Mouse (Mus musculus) kidney, embryonic 16.5 days (tissue): ENCODE measurements around the gene Klk8. TPM values are rescaled to one million over a fixed set of nuclear protein-coding genes. Genes with fewer than 3 reads are reported as not detected.

ENCODE experiments used
- ATAC-seq: fragments of 200-750 bp; cut with Nextera tagmentation; 2 replicates; pipeline ENCODE4 v1.8.0; 2017; ENCODE audit warnings: moderate TSS enrichment; ENCODE audit not compliant: low FRiP score, low TSS enrichment
- H3K27ac ChIP-seq: fragments of 300-500 bp; sonication (generic); 2 replicates; pipeline ENCODE4 v1.5.1; 2014; ENCODE audit warnings: low read length
- H3K27me3 ChIP-seq: fragments of 300-500 bp; sonication (generic); 2 replicates; pipeline ENCODE4 v1.6.1; 2014; ENCODE audit warnings: low read length, control low read depth, mixed read lengths; ENCODE audit not compliant: insufficient read depth
- H3K36me3 ChIP-seq: fragments of 300-500 bp; sonication (generic); 2 replicates; pipeline ENCODE4 v1.6.1; 2014; ENCODE audit warnings: low read length, control low read depth, mixed read lengths; ENCODE audit not compliant: insufficient read depth
- H3K4me1 ChIP-seq: fragments of 300-500 bp; sonication (generic); 2 replicates; pipeline ENCODE4 v1.6.1; 2014; ENCODE audit warnings: low read length, control low read depth, mixed read lengths; ENCODE audit not compliant: insufficient read depth
- H3K4me2 ChIP-seq: fragments of 300-500 bp; sonication (generic); replicated peaks from 2 replicates; pipeline ENCODE4 v1.6.1; 2014; ENCODE audit warnings: low read depth, low read length
- H3K4me3 ChIP-seq: fragments of 300-500 bp; sonication (generic); 2 replicates; pipeline ENCODE4 v1.5.1; 2014; ENCODE audit warnings: mild to moderate bottlenecking, low read length
- H3K9ac ChIP-seq: fragments of 300-500 bp; sonication (generic); replicated peaks from 2 replicates; pipeline ENCODE4 v1.6.1; 2014; ENCODE audit warnings: low read length
- H3K9me3 ChIP-seq: fragments of 300-500 bp; sonication (generic); 2 replicates; pipeline ENCODE4 v1.6.1; 2016; ENCODE audit warnings: low read length, control low read depth
- WGBS: fragments of 180-500 bp; shearing (Covaris S2); extraction: QIAGEN DNeasy Blood & Tissue Kit; methylation state at CpG from one replicate; pipeline ENCODE4 v1.1.7; 2014; 5-methylcytosine and 5-hydroxymethylcytosine counted together
- polyA plus RNA-seq: library from polyadenylated mRNA; unstranded; fragments of >200 nt; fragmentation: Nextera tagmentation; extraction: Ambion mirVana; gene quantifications from 2 replicates; pipeline ENCODE4 v1.2.1, GENCODE M21; 2015

The Klk8 gene
- 31.2 and 34.4 TPM in 2 replicates for polyA plus RNA-seq

DNA sequence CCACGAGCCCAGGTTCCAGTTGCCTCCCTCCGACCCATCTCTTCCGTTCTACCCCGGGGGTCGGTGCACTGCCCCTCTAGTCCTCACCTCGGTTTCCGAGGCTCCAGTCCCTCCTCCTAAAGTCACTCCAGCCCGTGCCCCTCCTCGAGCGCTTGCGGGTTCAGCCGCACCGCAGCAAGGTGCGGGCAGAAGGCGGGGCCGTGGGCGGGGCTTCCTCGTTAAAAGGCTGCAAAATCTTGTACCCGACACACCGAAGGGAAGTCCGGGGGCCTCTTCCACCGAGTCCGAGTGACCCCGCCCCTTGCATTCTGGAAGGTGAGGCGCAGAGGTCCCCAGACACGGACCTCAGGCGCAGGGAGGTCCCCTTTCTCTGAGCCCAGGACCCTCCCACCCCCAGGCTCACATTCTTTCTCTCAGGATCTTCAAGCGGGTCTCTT, at the start of gene Klk8:
TSS of gene Klk8 (plus strand) at position 245 of the 437 bp plus-strand sequence.
- H3K4me1 ChIP-seq: peaks cover 16% of the 10 kb centered on the region
- H3K27ac ChIP-seq: no peak within 1 kb of the TSS
- H3K36me3 ChIP-seq: no peaks in the 10 kb centered on the region
- no peaks in the 10 kb centered on the region for H3K9me3 ChIP-seq
- H3K9ac ChIP-seq: peak within 1 kb of the TSS; percentile 64
- H3K4me2 ChIP-seq: peak within 1 kb of the TSS; percentile 93
- no peaks in the 10 kb centered on the region for H3K27me3 ChIP-seq
- ATAC-seq: peak; percentile 11
- peak within 1 kb of the TSS; percentile 59 for H3K4me3 ChIP-seq
- WGBS: under 1% methylated on average over 28 of the region's 28 CpGs

GRCm38 (mm10) chr7:43747788-43748187, 49.6 kb upstream of the Klk8 start:
- no peak for ATAC-seq
- Histone ChIP-seq H3K4me1 (no peaks in the 10 kb centered on the region), H3K4me2 (no peak overlapping the region), H3K27ac (no peak overlapping the region), H3K36me3 (no peaks in the 10 kb centered on the region), H3K4me3 (no peak overlapping the region), H3K9me3 (no peaks in the 10 kb centered on the region), H3K9ac (no peak overlapping the region), H3K27me3 (no peaks in the 10 kb centered on the region)
- 68% methylated on average over 1 of the region's 1 CpGs for WGBS

DNA sequence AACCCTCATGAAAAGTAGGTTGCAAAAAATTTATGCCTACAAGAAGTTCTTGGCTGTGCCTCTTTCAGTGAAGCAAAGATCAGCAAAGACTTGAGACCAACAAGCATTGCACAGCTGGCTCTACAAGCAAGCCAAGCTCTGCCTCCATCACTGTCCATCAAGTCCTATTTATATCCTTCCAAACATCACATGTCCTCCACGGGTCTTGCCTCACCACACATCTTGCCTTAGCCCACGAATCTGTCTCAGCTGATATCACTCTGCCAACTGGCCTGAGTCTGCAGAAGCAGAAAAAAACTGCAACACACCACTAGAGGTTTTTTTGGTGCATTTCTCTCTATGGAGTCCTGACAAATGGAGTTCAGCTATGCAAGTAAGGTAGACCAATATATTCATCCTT, 44.6 kb upstream of the Klk8 start:
- no peak for ATAC-seq
- Histone ChIP-seq H3K9ac (no peak overlapping the region), H3K4me1 (no peaks in the 10 kb centered on the region), H3K36me3 (no peaks in the 10 kb centered on the region), H3K9me3 (no peaks in the 10 kb centered on the region), H3K4me3 (no peak overlapping the region), H3K27ac (no peak overlapping the region), H3K27me3 (no peaks in the 10 kb centered on the region), H3K4me2 (no peak overlapping the region)
- 66% methylated on average over 2 of the region's 2 CpGs for WGBS

DNA sequence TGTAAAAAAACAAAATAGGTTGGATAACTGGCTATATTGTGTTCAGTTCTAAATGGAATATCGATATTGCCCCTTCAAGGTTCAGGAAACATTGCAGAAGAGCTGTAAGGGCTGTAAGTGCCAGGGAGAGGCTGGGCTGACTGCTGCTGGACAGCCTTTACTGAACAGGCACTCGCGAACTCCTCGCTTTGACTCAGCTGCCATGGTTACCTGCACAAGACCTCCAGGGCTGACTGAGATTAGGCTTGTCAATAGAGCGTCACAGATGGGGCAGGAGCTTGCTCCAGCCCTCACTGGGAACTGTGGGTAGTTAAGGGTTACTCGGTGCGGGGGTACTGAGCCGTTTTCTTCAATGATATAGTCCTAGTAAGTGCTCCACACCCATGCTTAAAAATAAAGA, 30.9 kb upstream of the Klk8 start:
- Histone ChIP-seq H3K4me1 (no peaks in the 10 kb centered on the region), H3K9me3 (no peaks in the 10 kb centered on the region), H3K4me2 (no peak overlapping the region), H3K4me3 (no peak overlapping the region), H3K27me3 (no peaks in the 10 kb centered on the region), H3K9ac (no peak overlapping the region), H3K27ac (no peak overlapping the region), H3K36me3 (no peaks in the 10 kb centered on the region)
- 45% methylated on average over 8 of the region's 8 CpGs for WGBS
- ATAC-seq: no peak

DNA sequence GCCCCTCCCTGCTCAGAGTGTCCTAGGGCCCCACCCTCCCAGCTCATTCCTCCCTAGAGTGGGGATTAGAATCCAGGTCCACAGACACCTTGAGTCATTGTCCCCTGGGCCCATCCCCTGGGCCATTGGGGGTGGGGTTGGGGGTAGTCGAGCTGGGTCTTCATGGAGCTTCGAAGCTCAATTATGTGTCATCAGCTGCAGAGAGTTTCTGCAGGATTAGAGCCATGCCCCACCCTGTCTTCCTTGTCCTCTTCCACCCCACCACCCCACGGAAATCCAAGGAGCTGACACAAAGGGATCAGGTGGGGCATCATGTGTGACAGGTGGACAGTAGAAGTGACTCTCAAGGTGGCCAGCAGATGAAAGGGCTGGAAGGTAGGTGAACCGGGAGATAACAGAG, 28.8 kb upstream of the Klk8 start, which contains the start of gene Klk12:
TSS of gene Klk12 (plus strand) at position 301 of the 400 bp plus-strand sequence.
- Histone ChIP-seq H3K4me2 (no peak within 1 kb of the TSS), H3K36me3 (no peaks in the 10 kb centered on the region), H3K27ac (no peak within 1 kb of the TSS), H3K9me3 (no peaks in the 10 kb centered on the region), H3K27me3 (no peaks in the 10 kb centered on the region), H3K4me3 (no peak within 1 kb of the TSS), H3K9ac (no peak within 1 kb of the TSS), H3K4me1 (no peaks in the 10 kb centered on the region)
- no peak for ATAC-seq
- WGBS: 84% methylated on average over 4 of the region's 4 CpGs

GRCm38 (mm10) chr7:43769636-43770035, 27.7 kb upstream of the Klk8 start:
- 91% methylated on average over 8 of the region's 8 CpGs for WGBS
- ATAC-seq: no peak
- Histone ChIP-seq H3K9ac (no peak overlapping the region), H3K4me3 (no peak overlapping the region), H3K4me2 (no peak overlapping the region), H3K9me3 (no peaks in the 10 kb centered on the region), H3K4me1 (no peaks in the 10 kb centered on the region), H3K36me3 (no peaks in the 10 kb centered on the region), H3K27me3 (no peaks in the 10 kb centered on the region), H3K27ac (no peak overlapping the region)

- no peaks in the 10 kb centered on the region for H3K27me3 ChIP-seq
- 91% methylated on average over 10 of the region's 10 CpGs for WGBS
- H3K4me2 ChIP-seq: no peak overlapping the region
- no peak overlapping the region for H3K27ac ChIP-seq
- ATAC-seq: no peak
- no peaks in the 10 kb centered on the region for H3K9me3 ChIP-seq
- no peaks in the 10 kb centered on the region for H3K4me1 ChIP-seq
- no peak overlapping the region for H3K9ac ChIP-seq
- no peaks in the 10 kb centered on the region for H3K36me3 ChIP-seq
- H3K4me3 ChIP-seq: no peak overlapping the region
Observed at GRCm38 (mm10) chr7:43770701-43771100, 26.7 kb upstream of the Klk8 start.

DNA sequence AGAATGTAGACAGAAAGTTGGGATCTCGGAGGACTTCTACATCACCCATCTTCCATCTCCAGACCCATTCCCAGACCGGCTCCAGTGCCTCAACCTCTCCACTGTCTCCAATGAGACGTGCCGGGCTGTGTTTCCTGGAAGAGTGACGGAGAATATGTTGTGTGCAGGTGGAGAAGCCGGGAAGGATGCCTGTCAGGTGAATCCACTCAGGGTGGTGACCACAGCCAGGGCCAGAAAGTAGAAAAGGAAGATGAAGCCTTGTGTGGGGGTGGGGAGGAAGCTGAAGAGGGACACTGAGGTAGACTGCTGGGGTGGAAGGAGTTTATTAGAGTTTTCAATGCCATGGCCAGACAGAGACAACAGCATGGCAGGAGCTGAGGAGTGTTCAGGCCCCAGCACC, 25.5 kb upstream of the Klk8 start:
- no peak for ATAC-seq
- no peak overlapping the region for H3K9ac ChIP-seq
- H3K27ac ChIP-seq: no peak overlapping the region
- no peak overlapping the region for H3K4me3 ChIP-seq
- H3K27me3 ChIP-seq: no peaks in the 10 kb centered on the region
- no peaks in the 10 kb centered on the region for H3K9me3 ChIP-seq
- no peaks in the 10 kb centered on the region for H3K4me1 ChIP-seq
- no peaks in the 10 kb centered on the region for H3K36me3 ChIP-seq
- WGBS: 96% methylated on average over 6 of the region's 6 CpGs
- H3K4me2 ChIP-seq: no peak overlapping the region

DNA sequence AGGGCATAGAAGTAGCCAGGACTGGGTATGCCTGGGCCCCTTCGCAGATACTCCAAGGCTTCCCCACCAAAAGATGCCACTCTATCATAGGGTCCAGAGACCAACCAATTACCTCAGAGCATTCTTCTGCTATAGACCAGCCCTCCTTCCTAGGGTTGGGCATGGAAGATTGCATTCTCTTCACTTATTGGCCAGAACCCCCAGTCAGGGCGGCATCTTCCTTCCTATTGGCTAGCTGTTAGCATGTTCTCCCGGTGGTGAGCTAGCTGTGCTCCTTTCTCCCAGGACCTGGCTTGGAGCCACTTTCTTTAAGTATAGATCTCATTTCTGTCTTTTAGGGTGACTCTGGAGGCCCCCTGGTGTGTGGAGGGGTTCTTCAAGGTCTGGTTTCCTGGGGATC, 24.5 kb upstream of the Klk8 start:
- no peaks in the 10 kb centered on the region for H3K9me3 ChIP-seq
- no peaks in the 10 kb centered on the region for H3K36me3 ChIP-seq
- no peaks in the 10 kb centered on the region for H3K27me3 ChIP-seq
- WGBS: 81% methylated on average over 3 of the region's 3 CpGs
- no peak overlapping the region for H3K4me2 ChIP-seq
- no peaks in the 10 kb centered on the region for H3K4me1 ChIP-seq
- no peak overlapping the region for H3K27ac ChIP-seq
- H3K4me3 ChIP-seq: no peak overlapping the region
- no peak for ATAC-seq
- H3K9ac ChIP-seq: no peak overlapping the region

DNA sequence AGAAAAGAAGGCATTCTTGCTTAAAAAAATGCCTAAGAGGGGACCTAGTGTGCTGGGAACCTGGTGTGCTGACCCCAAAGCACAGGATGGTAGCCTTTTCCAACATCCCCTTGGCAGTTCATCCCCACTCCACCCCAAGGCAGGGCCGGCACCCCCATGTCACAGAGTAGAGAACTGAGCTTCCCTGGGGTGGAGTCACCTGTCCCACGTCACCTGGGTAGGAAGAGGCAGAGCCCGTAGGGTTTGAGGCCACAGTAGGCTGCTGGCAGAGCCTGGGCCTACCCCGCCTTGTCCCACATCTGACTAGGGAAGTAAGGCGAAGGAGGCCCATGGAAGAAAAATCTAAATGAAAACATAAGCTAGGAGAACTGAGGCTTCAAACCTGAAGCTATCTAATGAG, 23.0 kb upstream of the Klk8 start, which contains the start of gene Klk11:
TSS of gene Klk11 (plus strand) at position 241 of the 400 bp plus-strand sequence.
- no peak within 1 kb of the TSS for H3K9ac ChIP-seq
- no peaks in the 10 kb centered on the region for H3K27me3 ChIP-seq
- no peaks in the 10 kb centered on the region for H3K9me3 ChIP-seq
- no peaks in the 10 kb centered on the region for H3K4me1 ChIP-seq
- H3K27ac ChIP-seq: no peak within 1 kb of the TSS
- no peak within 1 kb of the TSS for H3K4me2 ChIP-seq
- WGBS: 90% methylated on average over 5 of the region's 5 CpGs
- H3K36me3 ChIP-seq: no peaks in the 10 kb centered on the region
- no peak within 1 kb of the TSS for H3K4me3 ChIP-seq
- no peak for ATAC-seq
